Mouse (Mus musculus): Measurements from ENCODE around the gene Lgals3bp.
A peak's percentile ranks its signal among the peaks of the same experiment; 100 is the strongest.
"Not testable (repeated sequence)": the region's sequence is repeated elsewhere in the genome, so short reads cannot be mapped to it uniquely, and the experiment has no call there.

Lgals3bp gene

GRCm38 (mm10) chr11:118400566-118400936 is 1.3 kb downstream of the Lgals3bp start:
- DNase-seq (ENCODE audit: low read depth), result no peak

GRCm38 (mm10) chr11:118399891-118400565 is 1.9 kb downstream of the Lgals3bp start:
- DNase-seq (ENCODE audit: low read depth), result no peak

- no peak for DNase-seq (ENCODE audit: low read depth)
Measured at GRCm38 (mm10) chr11:118397806-118398530, 3.9 kb downstream of the Lgals3bp start.

- DNase-seq (ENCODE audit: low read depth), result no peak
Measured at GRCm38 (mm10) chr11:118394538-118394937, 7.4 kb downstream of the Lgals3bp start.

GRCm38 (mm10) chr11:118393991-118394390 is 7.9 kb downstream of the Lgals3bp start:
- DNase-seq (ENCODE audit: low read depth), result no peak

GRCm38 (mm10) chr11:118387816-118388215 is 14.1 kb downstream of the Lgals3bp start:
- DNase-seq (ENCODE audit: low read depth), result not testable (repeated sequence)

- peak; percentile 65 for DNase-seq (ENCODE audit: low read depth)
Measured at GRCm38 (mm10) chr11:118379251-118380009, 22.5 kb downstream of the Lgals3bp start.

- no peak for DNase-seq (ENCODE audit: low read depth)
Measured at GRCm38 (mm10) chr11:118378656-118379055, 23.2 kb downstream of the Lgals3bp start.

- not testable (repeated sequence) for DNase-seq (ENCODE audit: low read depth)
Measured at GRCm38 (mm10) chr11:118376323-118376722, 25.6 kb downstream of the Lgals3bp start.

GRCm38 (mm10) chr11:118375881-118376280 is 26.0 kb downstream of the Lgals3bp start:
- DNase-seq (ENCODE audit: low read depth), result no peak

- DNase-seq (ENCODE audit: low read depth), result no peak
Measured at GRCm38 (mm10) chr11:118375461-118375860, 26.4 kb downstream of the Lgals3bp start.

- no peak for DNase-seq (ENCODE audit: low read depth)
Measured at GRCm38 (mm10) chr11:118375006-118375405, 26.9 kb downstream of the Lgals3bp start.

GRCm38 (mm10) chr11:118374506-118374905 is 27.4 kb downstream of the Lgals3bp start:
- no peak for DNase-seq (ENCODE audit: low read depth)

GRCm38 (mm10) chr11:118372641-118373040 is 29.3 kb downstream of the Lgals3bp start:
- no peak for DNase-seq (ENCODE audit: low read depth)

GRCm38 (mm10) chr11:118371876-118372275 is 30.0 kb downstream of the Lgals3bp start:
- DNase-seq (ENCODE audit: low read depth), result no peak

- no peak for DNase-seq (ENCODE audit: low read depth)
Measured at GRCm38 (mm10) chr11:118369657-118370056, 32.2 kb downstream of the Lgals3bp start.

- DNase-seq (ENCODE audit: low read depth), result no peak
Measured at GRCm38 (mm10) chr11:118369251-118369650, 32.6 kb downstream of the Lgals3bp start.

GRCm38 (mm10) chr11:118368330-118368729 is 33.6 kb downstream of the Lgals3bp start:
- peak; percentile 48 for DNase-seq (ENCODE audit: low read depth)

- no peak for DNase-seq (ENCODE audit: low read depth)
Measured at GRCm38 (mm10) chr11:118366559-118366958, 35.3 kb downstream of the Lgals3bp start.

- no peak for DNase-seq (ENCODE audit: low read depth)
Measured at GRCm38 (mm10) chr11:118366108-118366507, 35.8 kb downstream of the Lgals3bp start.

GRCm38 (mm10) chr11:118365171-118365570 is 36.7 kb downstream of the Lgals3bp start:
- DNase-seq (ENCODE audit: low read depth), result no peak

GRCm38 (mm10) chr11:118364021-118364420 is 37.9 kb downstream of the Lgals3bp start:
- no peak for DNase-seq (ENCODE audit: low read depth)
